Mouse (Mus musculus): ENCODE data around the gene Slc45a1. TPM values are rescaled to one million over a fixed set of nuclear protein-coding genes. Genes with fewer than 3 reads are reported as not detected.

Slc45a1 gene
- polyA plus RNA-seq, 1 experiment: 0.16 TPM

- TF ChIP-seq CTCF (IDR thresholded peaks at IDR 0.05; ENCODE audit: borderline replicate concordance, insufficient read depth, low read length) (no peak), POLR2A (IDR thresholded peaks at IDR 0.05; ENCODE audit: low read depth, low read length) (no peak)
- Histone ChIP-seq H3K4me1 (ENCODE audit: control insufficient read depth, insufficient read depth, low read length) (peaks cover 34% of the 10 kb centered on the region), H3K4me3 (ENCODE audit: insufficient read depth, low read length) (no peak overlapping the region), H3K27ac (ENCODE audit: insufficient read depth, low read length) (no peak overlapping the region; the same call in 1 of the 2 replicates)
Measured at GRCm38 (mm10) chr4:150585800-150586199, 66.2 kb downstream of the Slc45a1 start.

GRCm38 (mm10) chr4:150583777-150584135 lies 68.2 kb downstream of the Slc45a1 start:
- Histone ChIP-seq H3K27ac (ENCODE audit: insufficient read depth, low read length) (peak overlapping the region; percentile 99), H3K4me1 (ENCODE audit: control insufficient read depth, insufficient read depth, low read length) (peaks cover 34% of the 10 kb centered on the region), H3K4me3 (ENCODE audit: insufficient read depth, low read length) (no peak overlapping the region)
- no peak for TF ChIP-seq CTCF (IDR thresholded peaks at IDR 0.05; ENCODE audit: borderline replicate concordance, insufficient read depth, low read length)
- no peak for TF ChIP-seq POLR2A (IDR thresholded peaks at IDR 0.05; ENCODE audit: low read depth, low read length)

- no peak for TF ChIP-seq CTCF (IDR thresholded peaks at IDR 0.05; ENCODE audit: borderline replicate concordance, insufficient read depth, low read length)
- no peak for TF ChIP-seq POLR2A (IDR thresholded peaks at IDR 0.05; ENCODE audit: low read depth, low read length)
- Histone ChIP-seq H3K4me1 (ENCODE audit: control insufficient read depth, insufficient read depth, low read length) (peaks cover 34% of the 10 kb centered on the region), H3K27ac (ENCODE audit: insufficient read depth, low read length) (peak overlapping the region; percentile 99), H3K4me3 (ENCODE audit: insufficient read depth, low read length) (no peak overlapping the region)
Measured at GRCm38 (mm10) chr4:150582966-150583776, 68.8 kb downstream of the Slc45a1 start.

- Histone ChIP-seq H3K4me1 (ENCODE audit: control insufficient read depth, insufficient read depth, low read length) (peaks cover 28% of the 10 kb centered on the region), H3K27ac (ENCODE audit: insufficient read depth, low read length) (peak overlapping the region; percentile 99), H3K4me3 (ENCODE audit: insufficient read depth, low read length) (no peak overlapping the region)
- TF ChIP-seq CTCF (IDR thresholded peaks at IDR 0.05; ENCODE audit: borderline replicate concordance, insufficient read depth, low read length) (no peak), POLR2A (IDR thresholded peaks at IDR 0.05; ENCODE audit: low read depth, low read length) (no peak)
Measured at GRCm38 (mm10) chr4:150581931-150582723, 69.8 kb downstream of the Slc45a1 start.

Other genes with a start within 250 kb of the Slc45a1 start
- 83.1 and 105 TPM in 2 replicates for gene Errfi1, start 201.7 kb upstream of the Slc45a1 start, polyA plus RNA-seq (2011; ENCODE audit: insufficient read length, low read depth, missing spikeins)